Mouse (Mus musculus) bone marrow, adult 2 months (tissue): Measurements from ENCODE around the gene Arhgap23.

ENCODE experiments used
- CTCF ChIP-seq: fragments of 200-500 bp; IDR thresholded peaks from 2 replicates; pipeline ENCODE4 v1.5.1; 2011; ENCODE audit warnings: low read length, control low read depth; ENCODE audit not compliant: control insufficient read depth, insufficient read depth
- POLR2A ChIP-seq: fragments of 200-500 bp; IDR thresholded peaks from 2 replicates; pipeline ENCODE4 v1.6.1; 2011; ENCODE audit warnings: low read depth, mild to moderate bottlenecking, control low read depth, low read length, borderline replicate concordance; ENCODE audit not compliant: control insufficient read depth

DNA sequence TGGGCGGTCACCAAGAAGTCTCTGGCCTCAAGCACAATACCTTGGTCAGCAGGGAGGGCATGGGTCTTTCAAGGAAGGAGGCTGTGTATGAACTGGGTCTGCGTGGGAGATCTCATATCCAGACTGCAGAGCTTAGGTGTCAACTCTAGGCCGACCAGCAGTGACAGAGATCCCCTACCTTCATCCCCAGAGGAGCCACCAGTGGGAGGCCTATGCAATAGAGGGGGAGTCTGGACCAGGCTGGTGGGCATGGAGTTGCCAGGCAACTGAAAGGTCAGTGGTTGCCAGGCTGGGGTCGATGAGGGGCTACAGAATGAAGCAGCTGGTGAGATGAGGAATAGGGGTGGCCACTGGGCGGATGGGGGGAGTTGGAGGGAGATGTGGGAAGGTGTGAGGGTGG lies 124.3 kb downstream of the Arhgap23 start:
- TF ChIP-seq POLR2A (no peak), CTCF (no peak)
